Mouse (Mus musculus) forebrain, embryonic 14.5 days (tissue): ENCODE data around the gene Atp8b3. TPM values are rescaled to one million over a fixed set of nuclear protein-coding genes. Genes with fewer than 3 reads are reported as not detected.

Source experiments
- polyA plus RNA-seq: library from polyadenylated mRNA; unstranded; fragments of >200 nt; fragmentation: Nextera tagmentation; extraction: Ambion mirVana; gene quantifications from 2 replicates; pipeline ENCODE4 v1.2.1, GENCODE M21; 2014

The Atp8b3 gene
- polyA plus RNA-seq, 1 experiment from 2014 or later, result 0.33 TPM

Other genes with a start within 250 kb of the Atp8b3 start
- 694 and 922 TPM in 2 replicates for gene Rps15, start 246.7 kb downstream of the Atp8b3 start, polyA plus RNA-seq
- gene Apc2, start 243.1 kb downstream of the Atp8b3 start, polyA plus RNA-seq, result 154 and 213 TPM in 2 replicates
- 39.2 and 40.8 TPM in 2 replicates for gene 2310011J03Rik, start 218.6 kb downstream of the Atp8b3 start, polyA plus RNA-seq
- 1.6 and 2.4 TPM in 2 replicates for gene Pcsk4, start 209.6 kb downstream of the Atp8b3 start, polyA plus RNA-seq
- gene Reep6, start 209.2 kb downstream of the Atp8b3 start, polyA plus RNA-seq, result 2.3 and 2.7 TPM in 2 replicates
- 0.48 and 0.52 TPM in 2 replicates for gene Adamtsl5, start 190.7 kb downstream of the Atp8b3 start, polyA plus RNA-seq
- 1.2 and 1.9 TPM in 2 replicates for gene Plk5, start 182.7 kb downstream of the Atp8b3 start, polyA plus RNA-seq
- gene Mex3d, start 151.5 kb downstream of the Atp8b3 start, polyA plus RNA-seq, result 16.9 and 17.8 TPM in 2 replicates
- gene Mbd3, start 139.6 kb downstream of the Atp8b3 start, polyA plus RNA-seq, result 216 and 221 TPM in 2 replicates
- 628 and 893 TPM in 2 replicates for gene Uqcr11, start 132.3 kb downstream of the Atp8b3 start, polyA plus RNA-seq
- 64.4 and 73.5 TPM in 2 replicates for gene Tcf3, start 105.5 kb downstream of the Atp8b3 start, polyA plus RNA-seq
- 0.28 and 0.34 TPM in 2 replicates for gene Onecut3, start 44.3 kb downstream of the Atp8b3 start, polyA plus RNA-seq
- gene Rexo1, start 22.4 kb upstream of the Atp8b3 start, polyA plus RNA-seq, result 22.3 and 28.8 TPM in 2 replicates
- gene Klf16, start 38.2 kb upstream of the Atp8b3 start, polyA plus RNA-seq, result 6.2 and 6.6 TPM in 2 replicates
- 118 and 126 TPM in 2 replicates for gene Abhd17a, start 51.2 kb upstream of the Atp8b3 start, polyA plus RNA-seq
- 57.7 and 61.9 TPM in 2 replicates for gene Scamp4, start 63.7 kb upstream of the Atp8b3 start, polyA plus RNA-seq
- 3.6 and 7.4 TPM in 2 replicates for gene Adat3, start 63.8 kb upstream of the Atp8b3 start, polyA plus RNA-seq
- 1.1 and 1.6 TPM in 2 replicates for gene Gm49322, start 66.9 kb upstream of the Atp8b3 start, polyA plus RNA-seq
- gene Csnk1g2, start 83.7 kb upstream of the Atp8b3 start, polyA plus RNA-seq, result 35.9 and 49.2 TPM in 2 replicates
- 42.6 and 52.2 TPM in 2 replicates for gene Btbd2, start 117.9 kb upstream of the Atp8b3 start, polyA plus RNA-seq
- gene Mknk2, start 139.0 kb upstream of the Atp8b3 start, polyA plus RNA-seq, result 43.1 and 49.1 TPM in 2 replicates
- 35.7 and 37.2 TPM in 2 replicates for gene Mob3a, start 162.9 kb upstream of the Atp8b3 start, polyA plus RNA-seq
- 16.0 and 21.5 TPM in 2 replicates for gene Izumo4, start 163.1 kb upstream of the Atp8b3 start, polyA plus RNA-seq
- 81.0 and 99.5 TPM in 2 replicates for gene Ap3d1, start 203.1 kb upstream of the Atp8b3 start, polyA plus RNA-seq
- gene Dot1l, start 216.1 kb upstream of the Atp8b3 start, polyA plus RNA-seq, result 13.6 and 19.3 TPM in 2 replicates